Mouse (Mus musculus) C2C12 (cell line): ENCODE results near the gene Cib4.

ENCODE experiments used
- CEBPB ChIP-seq: IDR thresholded peaks from one replicate; pipeline ENCODE4 v1.6.1; 2011; ENCODE audit warnings: low read depth, mild to moderate bottlenecking, control low read depth, moderate library complexity
- CTCF ChIP-seq: IDR thresholded peaks from one replicate; pipeline ENCODE4 v1.5.1; 2011; ENCODE audit not compliant: control insufficient read depth, insufficient read depth, insufficient read length
- MAX ChIP-seq: IDR thresholded peaks from one replicate; pipeline ENCODE4 v1.6.1; 2011; ENCODE audit warnings: mild to moderate bottlenecking, control low read depth
- MYOD1 ChIP-seq: IDR thresholded peaks from one replicate; pipeline ENCODE4 v1.6.1; 2011; ENCODE audit warnings: low read depth; ENCODE audit not compliant: control insufficient read depth, insufficient read length
- MYOG ChIP-seq: IDR thresholded peaks from one replicate; pipeline ENCODE4 v1.6.1; 2011; ENCODE audit not compliant: control insufficient read depth, insufficient read length; ENCODE audit errors: extremely low read depth
- USF1 ChIP-seq: IDR thresholded peaks from one replicate; pipeline ENCODE4 v1.6.1; 2011; ENCODE audit warnings: low read depth, mild to moderate bottlenecking, control low read depth, moderate library complexity

- TF ChIP-seq CTCF, result no peak
- no peak for TF ChIP-seq CEBPB
- no peak for TF ChIP-seq MYOD1
- no peak for TF ChIP-seq MAX
- no peak for TF ChIP-seq USF1
- no peak for TF ChIP-seq MYOG
These were observed 30.6 kb upstream of the Cib4 start for GRCm38 (mm10) chr5:30576233-30576632.
